Mouse (Mus musculus) layer of hippocampus, adult 2 months (tissue): ENCODE results near the gene Tmprss3. TPM values are rescaled to one million over a fixed set of nuclear protein-coding genes. Genes with fewer than 3 reads are reported as not detected.

Experiments used
- DNase-seq, 2 experiments: peaks; one replicate each; pipeline ENCODE4 v3.0.0; 2022; ENCODE audit warnings: low spot score in 2 of 2
- H3K27ac ChIP-seq: fragments of 200-600 bp; 2 replicates; pipeline ENCODE4 v1.8.1; 2022
- H3K4me3 ChIP-seq: fragments of 200-600 bp; 2 replicates; pipeline ENCODE4 v1.8.1; 2022; ENCODE audit warnings: mild to moderate bottlenecking
- CTCF ChIP-seq: fragments of 200-600 bp; conservative IDR thresholded peaks from 2 replicates; pipeline ENCODE4 v1.8.1; 2022; ENCODE audit warnings: antibody characterized with exemption, mild to moderate bottlenecking, moderate library complexity
- total RNA-seq, 2 experiments: library from RNA; stranded (reverse); gene quantifications; 2 replicates each; pipeline ENCODE4 v1.2.3; 2021

The Tmprss3 gene
- total RNA-seq, 2 experiments from 2014 or later = not detected

- no peak for TF ChIP-seq CTCF
- H3K27ac ChIP-seq = no peak overlapping the region
- DNase-seq = no peak
These were observed 14.3 kb downstream of the Tmprss3 start for GRCm38 (mm10) chr17:31184269-31184990.

GRCm38 (mm10) chr17:31183180-31183974 lies 15.4 kb downstream of the Tmprss3 start:
- no peak for TF ChIP-seq CTCF
- no peak overlapping the region for H3K27ac ChIP-seq
- no peak overlapping the region for H3K4me3 ChIP-seq
- DNase-seq = peak; percentile 60 to 64

More at GRCm38 (mm10) chr17:31184269-31184990, 14.3 kb downstream of the Tmprss3 start:
- no peak overlapping the region for H3K4me3 ChIP-seq

- Histone ChIP-seq H3K4me3 (no peak overlapping the region), H3K27ac (no peak overlapping the region)
- TF ChIP-seq CTCF = no peak
- DNase-seq = no peak
These were observed 17.3 kb downstream of the Tmprss3 start for GRCm38 (mm10) chr17:31181490-31181889.

- DNase-seq = no peak
- TF ChIP-seq CTCF = no peak
- no peak overlapping the region for H3K4me3 ChIP-seq
- no peak overlapping the region for H3K27ac ChIP-seq
These were observed 22.5 kb downstream of the Tmprss3 start for GRCm38 (mm10) chr17:31176321-31176720.

DNA sequence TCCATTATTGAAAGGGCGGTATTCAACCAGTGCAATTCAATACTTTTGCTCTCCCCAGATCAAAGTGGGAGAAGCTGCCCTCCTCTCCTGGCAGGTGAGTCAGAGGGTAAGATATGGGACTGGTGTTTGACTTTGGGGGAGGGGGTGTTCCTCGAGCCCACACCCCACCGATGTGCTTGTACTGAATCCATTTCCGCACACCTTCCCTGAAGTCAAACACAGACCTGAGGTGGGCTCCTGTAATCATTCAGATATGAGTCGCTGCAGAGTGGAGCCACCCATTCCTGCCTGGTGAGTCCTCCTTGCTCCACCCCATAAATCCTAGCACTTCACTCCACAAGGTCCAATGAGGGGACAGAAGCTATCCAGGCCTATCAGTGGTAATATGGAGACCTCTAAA lies 29.0 kb downstream of the Tmprss3 start:
- H3K4me3 ChIP-seq = no peak overlapping the region
- no peak for DNase-seq
- no peak for TF ChIP-seq CTCF
- H3K27ac ChIP-seq = no peak overlapping the region

- Histone ChIP-seq H3K4me3 (no peak within 1 kb of the TSS), H3K27ac (no peak within 1 kb of the TSS)
- TF ChIP-seq CTCF = no peak
- no peak for DNase-seq
These were observed 33.6 kb downstream of the Tmprss3 start, which contains the start of gene Tff1 for GRCm38 (mm10) chr17:31165127-31165526. TSS of gene Tff1 (minus strand) at chr17:31165277.

- H3K4me3 ChIP-seq = no peak overlapping the region
- DNase-seq = no peak
- H3K27ac ChIP-seq = no peak overlapping the region
- no peak for TF ChIP-seq CTCF
These were observed 35.0 kb downstream of the Tmprss3 start for GRCm38 (mm10) chr17:31163821-31164220.

DNA sequence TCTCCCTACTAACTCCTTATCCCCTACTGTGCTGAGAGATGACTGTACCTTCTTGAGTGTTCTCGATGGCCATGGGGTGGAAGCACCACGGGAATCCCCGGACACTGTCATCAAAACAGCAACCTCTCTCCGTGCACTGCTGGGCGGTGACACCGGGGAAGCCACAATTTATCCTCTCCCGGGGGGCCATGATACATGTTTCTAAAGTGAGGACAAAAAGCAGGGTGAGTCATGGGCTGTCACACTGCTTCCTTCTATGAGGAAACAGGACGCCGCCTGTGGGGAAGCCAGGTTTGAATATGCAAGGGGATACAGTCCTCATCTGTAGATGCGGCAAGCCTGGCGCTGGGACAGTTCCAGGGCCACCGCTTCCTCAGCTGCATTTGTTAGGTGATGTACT lies 36.2 kb downstream of the Tmprss3 start:
- TF ChIP-seq CTCF = no peak
- H3K4me3 ChIP-seq = no peak overlapping the region
- DNase-seq = no peak
- H3K27ac ChIP-seq = no peak overlapping the region

DNA sequence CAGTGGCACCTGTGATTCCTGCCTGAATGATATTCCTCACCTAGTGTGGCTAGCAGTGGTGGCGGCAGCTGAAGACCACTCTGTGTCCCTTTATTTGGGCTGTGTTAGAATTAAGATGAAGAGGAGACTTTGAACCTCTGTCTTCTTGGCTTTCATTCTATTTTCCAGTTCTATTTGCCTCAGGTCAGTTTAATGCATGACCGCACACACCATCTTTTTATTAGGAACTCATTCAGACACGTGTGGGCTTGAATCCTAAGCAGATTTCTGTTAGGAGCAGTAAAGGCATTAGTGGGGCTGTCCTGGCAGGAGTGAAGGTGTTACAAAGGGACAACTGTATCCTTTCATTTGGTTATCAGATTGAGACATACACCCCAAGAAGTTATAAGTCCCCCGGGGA lies 38.5 kb downstream of the Tmprss3 start:
- no peak for DNase-seq
- TF ChIP-seq CTCF = no peak
- H3K4me3 ChIP-seq = no peak overlapping the region
- no peak overlapping the region for H3K27ac ChIP-seq

DNA sequence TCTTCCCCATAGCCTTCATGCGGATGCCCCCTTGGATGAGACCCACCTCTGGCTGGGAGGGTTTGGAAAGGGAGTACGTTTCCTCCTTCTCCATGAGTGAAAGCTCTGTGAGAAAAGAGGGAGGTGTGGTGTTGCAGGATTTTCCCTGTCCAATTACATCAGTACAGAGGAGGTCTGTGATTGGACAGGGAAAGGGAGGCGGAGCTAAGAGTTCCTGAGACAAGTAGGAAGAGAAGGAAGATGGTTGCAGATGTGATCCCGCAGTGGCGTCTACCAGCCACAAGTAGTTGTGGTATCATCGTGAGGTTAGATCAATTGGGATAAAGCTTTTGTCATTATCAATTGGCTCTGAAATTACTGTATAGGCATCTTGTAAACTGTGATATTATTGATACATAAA lies 40.9 kb downstream of the Tmprss3 start:
- no peak overlapping the region for H3K27ac ChIP-seq
- no peak overlapping the region for H3K4me3 ChIP-seq
- TF ChIP-seq CTCF = no peak
- DNase-seq = no peak

- TF ChIP-seq CTCF = no peak
These were observed 45.0 kb downstream of the Tmprss3 start for GRCm38 (mm10) chr17:31153785-31154184.

GRCm38 (mm10) chr17:31152966-31153499 lies 45.7 kb downstream of the Tmprss3 start:
- no peak overlapping the region for H3K4me3 ChIP-seq
- TF ChIP-seq CTCF = no peak
- H3K27ac ChIP-seq = no peak overlapping the region
- no peak for DNase-seq

More at GRCm38 (mm10) chr17:31153785-31154184, 45.0 kb downstream of the Tmprss3 start:
- no peak for DNase-seq
- H3K27ac ChIP-seq = no peak overlapping the region
- H3K4me3 ChIP-seq = no peak overlapping the region

- TF ChIP-seq CTCF = no peak
- no peak overlapping the region for H3K4me3 ChIP-seq
- no peak for DNase-seq
- no peak overlapping the region for H3K27ac ChIP-seq
These were observed 46.3 kb downstream of the Tmprss3 start for GRCm38 (mm10) chr17:31152512-31152911.
